Mouse (Mus musculus) gastrocnemius, adult 18-20 months (tissue): ENCODE data around the gene Numb. TPM values are rescaled to one million over a fixed set of nuclear protein-coding genes. Genes with fewer than 3 reads are reported as not detected.
A peak's percentile ranks its signal among the peaks of the same experiment; 100 is the strongest.

Source experiments
- DNase-seq: peaks from one replicate; pipeline ENCODE4 v3.0.0; 2021; ENCODE audit warnings: low spot score
- total RNA-seq, 2 experiments: library from RNA; stranded (reverse); gene quantifications; 2 replicates each; pipeline ENCODE4 v1.2.3; 2021

Gene Numb
- total RNA-seq, 2 experiments from 2014 or later, result 16.3 to 19.4 TPM

DNA sequence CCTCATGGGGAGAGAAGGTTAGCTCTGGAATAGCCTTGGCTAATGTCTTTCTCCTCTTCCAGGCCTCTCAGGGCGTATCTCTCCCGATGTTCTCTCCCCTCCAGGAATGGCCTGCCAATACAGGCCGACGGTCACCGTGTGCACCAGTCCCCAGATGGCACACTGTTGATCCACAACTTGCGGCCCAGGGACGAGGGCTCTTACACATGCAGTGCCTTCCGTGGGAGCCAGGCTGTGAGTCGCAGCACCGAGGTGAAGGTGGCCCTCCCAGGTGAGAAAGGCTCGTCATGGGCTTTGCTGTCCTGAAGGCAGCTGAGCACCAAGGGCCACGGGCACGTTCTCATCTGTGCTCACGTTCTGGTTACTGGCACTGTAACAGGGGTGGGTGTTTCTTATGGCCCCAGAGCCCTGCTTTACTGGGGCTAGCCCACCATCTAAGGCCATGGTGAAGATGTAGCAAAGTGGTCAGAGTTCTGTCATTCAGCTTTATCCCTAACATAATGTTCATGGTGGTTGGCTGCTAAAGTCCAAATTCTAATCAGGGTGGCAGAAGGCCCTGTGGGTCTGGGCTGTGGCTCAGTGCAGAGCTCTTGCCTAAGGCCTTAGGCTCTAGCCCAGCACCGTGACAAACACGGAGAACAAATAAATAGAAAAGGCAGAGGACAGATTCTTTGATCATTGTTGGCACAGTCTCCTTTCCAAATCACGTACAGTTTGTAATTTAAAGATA lies 132.5 kb downstream of the Numb start:
- DNase-seq, result no peak

DNA sequence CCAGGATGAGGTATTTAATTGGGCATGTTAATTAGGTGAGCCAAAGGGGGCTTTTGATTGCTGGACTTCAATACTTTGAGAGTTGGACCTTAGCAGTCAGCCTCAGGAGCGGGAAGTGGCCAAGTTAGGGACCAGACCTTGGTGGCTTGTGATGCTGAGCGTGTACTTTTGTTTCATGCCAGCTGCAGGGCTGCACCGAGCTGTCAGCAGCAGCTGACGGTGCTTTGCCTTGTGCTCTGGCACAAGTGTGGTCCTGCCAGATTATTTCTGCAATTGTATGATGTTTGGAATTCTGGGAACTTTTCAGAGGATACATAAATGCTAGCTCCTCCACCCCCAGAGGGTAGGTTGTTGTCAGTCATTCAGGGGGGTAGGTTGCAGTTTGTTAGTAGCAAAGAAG lies 136.4 kb downstream of the Numb start:
- no peak for DNase-seq

DNA sequence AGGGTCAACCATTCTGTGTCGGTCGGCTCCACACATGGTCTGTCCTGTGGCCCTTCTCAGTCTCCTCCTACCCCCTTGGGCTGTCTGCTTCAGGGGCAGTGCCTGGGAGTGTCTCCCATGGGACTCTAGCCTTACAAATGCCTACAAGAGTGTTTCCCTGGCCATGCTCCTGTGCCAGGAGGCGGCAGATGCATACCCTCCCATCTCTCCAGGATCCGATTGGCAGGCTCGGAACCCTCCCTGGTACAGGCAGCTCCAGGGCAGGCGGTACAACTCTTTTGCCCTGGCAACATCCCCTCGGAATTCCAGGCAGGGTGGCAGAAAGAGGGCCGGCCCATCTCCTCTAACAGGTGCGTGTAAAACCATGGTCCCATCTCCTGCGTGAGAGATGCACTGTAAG lies 139.1 kb downstream of the Numb start:
- DNase-seq, result no peak

DNA sequence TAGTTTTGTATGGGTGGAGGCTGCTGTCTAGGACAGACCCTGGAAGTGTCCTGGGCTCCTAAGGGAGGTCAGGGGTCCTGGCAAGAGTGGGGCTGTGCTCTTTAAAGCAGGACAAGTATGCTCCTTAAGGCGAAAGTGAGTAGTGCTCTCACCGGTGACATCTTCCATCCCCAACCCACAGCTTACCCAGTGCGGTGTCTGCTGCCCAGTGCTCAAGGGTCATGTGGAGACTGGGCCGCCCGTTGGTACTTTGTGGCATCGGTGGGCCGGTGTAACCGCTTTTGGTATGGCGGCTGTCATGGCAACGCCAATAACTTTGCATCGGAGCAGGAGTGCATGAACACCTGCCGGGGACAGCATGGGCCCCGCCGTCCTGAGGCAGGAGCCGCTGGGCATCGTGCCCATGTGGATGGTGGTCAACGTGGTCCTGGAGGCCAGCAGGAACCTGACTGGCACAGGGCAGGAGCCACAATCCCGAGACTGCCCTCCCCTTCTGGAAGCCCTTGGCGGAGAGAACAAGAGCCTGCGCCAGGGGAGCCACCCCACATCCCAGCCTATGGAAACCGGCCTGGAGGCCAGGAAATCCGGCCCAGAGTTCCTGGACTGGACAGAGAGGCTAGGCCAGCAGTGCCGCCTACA lies 140.0 kb downstream of the Numb start:
- DNase-seq, result no peak

DNA sequence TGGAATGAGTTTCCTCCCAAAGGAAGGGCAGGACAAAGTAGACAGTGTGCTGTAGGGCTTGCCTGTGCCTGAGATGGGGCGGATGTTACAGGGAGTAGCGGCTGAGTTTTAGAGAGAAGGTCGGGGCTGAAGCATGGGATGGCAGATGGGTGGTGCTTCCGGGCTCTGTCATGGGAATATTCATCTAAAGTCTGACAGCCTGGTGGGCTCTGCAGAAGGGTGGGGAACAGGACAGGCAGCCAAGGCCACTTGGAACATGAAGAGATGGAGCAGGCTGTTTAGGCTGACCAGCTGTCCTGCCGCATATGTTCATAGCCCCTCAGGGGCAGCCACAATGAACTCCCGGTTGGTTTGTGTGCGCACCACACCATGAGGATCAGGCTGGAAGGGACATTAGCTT lies 140.5 kb downstream of the Numb start:
- no peak for DNase-seq

DNA sequence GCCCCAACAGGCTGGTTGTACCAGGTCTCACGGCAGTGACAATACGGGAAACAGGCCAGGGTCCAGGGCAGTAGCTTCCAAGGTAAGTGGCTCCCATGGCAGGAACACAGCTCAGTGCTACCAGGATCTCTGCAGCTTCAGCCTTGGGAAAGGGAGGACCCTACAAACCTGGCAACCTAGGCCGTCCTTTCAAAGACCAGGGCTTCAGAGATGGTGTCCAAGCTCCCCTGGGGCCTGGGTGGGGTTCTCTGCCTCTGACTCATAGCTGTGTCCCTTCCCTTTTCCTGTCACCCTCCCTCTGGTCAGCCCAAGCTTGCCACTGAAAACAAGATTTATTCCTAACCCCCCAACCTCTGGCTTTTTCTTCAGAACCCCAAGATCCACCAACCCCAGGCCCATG lies 141.6 kb downstream of the Numb start:
- DNase-seq, result no peak

DNA sequence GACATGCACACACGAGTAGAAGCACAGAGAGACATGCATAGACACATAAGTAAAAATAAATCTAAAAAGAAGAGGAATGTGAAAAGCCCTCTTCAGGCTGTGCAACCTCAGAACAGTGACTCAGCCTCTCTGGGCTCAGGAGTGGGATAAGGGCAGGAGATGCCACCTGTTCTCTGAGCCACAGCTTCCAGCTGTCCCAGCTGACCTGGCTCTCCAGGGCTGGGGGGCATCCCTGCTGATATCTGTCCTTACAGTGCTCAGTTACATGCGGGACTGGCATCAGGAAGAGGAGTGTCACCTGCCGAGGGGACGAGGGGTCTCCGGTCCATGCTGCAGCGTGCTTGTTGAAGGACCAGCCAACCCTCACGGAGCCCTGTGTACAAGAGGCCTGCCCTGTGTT lies 145.0 kb downstream of the Numb start:
- DNase-seq, result no peak

DNA sequence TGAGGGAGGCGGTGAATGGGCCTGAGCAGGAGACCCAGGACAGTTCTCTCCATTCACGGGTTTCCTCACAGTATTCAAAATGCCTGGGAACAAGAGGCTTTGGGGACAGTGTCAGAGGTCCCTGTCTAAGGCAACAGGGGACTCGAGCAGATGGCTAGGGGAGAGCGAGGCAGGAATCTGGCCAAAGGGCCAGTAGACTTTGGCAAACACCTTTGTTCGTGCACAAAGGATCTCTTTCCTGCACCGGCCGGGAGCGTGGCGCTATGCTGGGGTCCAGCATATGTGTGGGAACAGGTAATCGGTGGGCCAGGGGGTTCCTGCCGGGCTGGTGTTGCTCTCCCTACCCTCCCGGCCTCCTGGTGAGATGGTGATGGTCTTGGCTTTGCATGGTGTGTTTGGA lies 146.1 kb downstream of the Numb start:
- DNase-seq, result no peak

DNA sequence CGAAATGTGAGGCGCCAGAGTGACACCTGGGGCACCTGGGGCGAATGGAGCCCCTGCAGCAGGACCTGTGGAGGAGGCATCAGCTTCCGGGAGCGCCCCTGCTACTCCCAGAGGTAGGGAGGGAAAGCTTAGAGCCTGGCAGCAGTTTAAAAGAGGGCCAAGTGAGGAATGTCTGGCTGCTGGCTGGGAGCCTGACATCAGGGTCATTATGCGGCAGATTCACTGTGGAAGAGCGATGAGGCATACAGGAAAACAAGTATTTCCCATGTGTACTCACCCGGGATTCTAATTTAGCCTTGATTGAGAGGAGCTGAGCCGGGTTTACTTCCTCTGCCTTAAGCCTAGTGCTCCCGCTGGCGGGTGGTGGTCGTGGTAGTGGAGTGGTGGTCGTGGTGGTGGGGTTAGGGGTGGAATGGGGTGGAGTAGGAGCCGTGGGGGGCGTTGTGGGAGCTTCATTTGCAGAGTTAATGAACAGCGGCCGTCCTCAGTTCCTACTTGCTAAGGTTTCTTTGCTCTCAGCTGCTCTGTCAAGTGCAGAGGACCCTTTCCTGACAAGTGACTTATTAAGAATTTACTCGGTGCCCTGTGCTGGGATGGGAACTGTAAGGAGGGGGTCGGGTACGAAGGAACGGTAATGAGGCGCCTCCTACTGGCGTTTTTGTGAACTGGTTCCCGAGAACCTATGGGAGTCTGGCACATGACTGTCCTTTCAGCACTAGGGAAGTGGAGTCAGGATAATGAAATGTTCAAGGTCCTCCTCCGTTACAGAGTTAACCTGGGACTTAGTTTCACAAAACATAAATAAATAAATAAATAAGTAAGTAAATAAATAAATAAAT lies 151.1 kb downstream of the Numb start:
- DNase-seq, result peak; percentile 38

DNA sequence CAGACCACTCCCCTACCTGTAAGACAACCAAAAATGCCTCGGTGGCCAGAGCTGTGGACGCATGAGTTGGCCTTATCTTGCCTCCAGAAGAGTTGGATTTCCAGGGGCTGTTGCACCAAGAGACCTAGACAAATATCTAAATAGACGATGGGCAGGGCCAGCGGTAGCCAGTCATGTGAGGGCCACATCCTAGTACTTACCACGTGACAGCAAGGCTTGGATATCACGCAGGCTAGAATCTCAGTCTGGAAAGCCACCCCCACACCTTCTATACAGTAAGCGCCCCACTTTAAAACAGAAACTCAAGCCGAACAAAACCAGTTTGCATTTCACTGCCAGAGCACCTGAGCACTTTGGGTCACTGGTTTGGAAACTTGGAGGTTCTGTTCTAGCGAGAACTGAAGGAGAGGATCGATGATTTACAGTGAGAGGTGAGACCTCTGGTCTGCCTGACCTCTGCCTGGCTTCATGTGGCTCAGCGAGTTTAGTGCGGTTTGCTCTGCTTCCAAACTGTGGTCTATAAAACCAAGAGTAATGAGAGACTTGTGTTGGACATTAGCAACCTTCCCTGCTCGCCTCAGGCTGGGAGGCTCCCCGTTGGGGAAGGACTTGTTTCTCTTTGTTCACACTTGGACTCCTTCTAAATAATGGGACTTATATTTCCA lies 153.4 kb downstream of the Numb start:
- no peak for DNase-seq

DNA sequence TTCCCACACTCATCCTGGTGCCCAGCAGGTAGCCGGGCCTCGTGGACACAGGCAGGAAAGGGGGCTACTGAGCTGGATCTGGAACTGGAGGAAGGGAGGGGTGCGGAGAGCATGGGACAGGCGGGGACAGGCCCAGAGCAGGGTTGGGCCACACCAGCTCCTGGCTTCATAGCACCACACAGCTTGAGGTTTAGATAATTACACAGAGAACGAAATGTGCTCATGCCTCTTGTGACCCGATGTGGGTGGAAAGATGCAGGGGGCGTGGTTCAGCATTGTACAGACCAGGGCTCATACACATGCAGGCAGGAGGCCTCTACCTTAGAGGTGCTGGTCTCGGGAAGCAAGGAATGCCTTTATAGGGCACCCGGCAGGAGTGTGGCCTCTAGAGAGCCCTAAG lies 153.9 kb downstream of the Numb start:
- no peak for DNase-seq

DNA sequence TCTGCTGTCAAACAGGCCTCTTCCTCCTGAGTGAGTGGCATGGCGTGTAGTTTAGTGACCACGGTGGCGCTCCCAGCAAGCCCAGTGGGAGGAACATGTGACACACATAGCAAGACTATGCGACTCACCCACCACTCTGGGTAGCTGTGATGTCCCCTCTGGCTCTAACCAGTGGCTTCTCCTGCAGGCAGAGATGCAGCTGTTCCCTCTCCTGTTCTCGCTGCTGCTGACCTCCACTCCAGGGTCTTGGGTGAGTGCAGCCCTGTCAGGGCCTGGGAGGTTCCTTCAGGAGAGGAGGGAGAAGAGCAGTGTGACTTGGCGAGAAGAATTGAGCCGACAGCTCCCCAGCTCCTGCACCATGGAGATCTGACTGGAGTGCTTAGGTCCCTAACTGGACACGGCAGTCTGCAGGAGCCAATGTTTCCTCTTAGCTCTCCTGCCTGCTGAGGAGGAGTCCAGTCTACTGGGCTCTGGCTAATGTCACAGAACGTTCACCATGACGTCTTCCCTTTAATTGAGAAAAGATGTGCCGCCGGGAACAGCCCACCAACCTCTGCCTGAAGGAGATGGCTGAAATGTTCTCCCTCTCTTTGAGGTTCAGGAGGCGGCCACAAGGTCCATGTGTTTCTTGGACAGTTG lies 155.7 kb downstream of the Numb start:
- no peak for DNase-seq

DNA sequence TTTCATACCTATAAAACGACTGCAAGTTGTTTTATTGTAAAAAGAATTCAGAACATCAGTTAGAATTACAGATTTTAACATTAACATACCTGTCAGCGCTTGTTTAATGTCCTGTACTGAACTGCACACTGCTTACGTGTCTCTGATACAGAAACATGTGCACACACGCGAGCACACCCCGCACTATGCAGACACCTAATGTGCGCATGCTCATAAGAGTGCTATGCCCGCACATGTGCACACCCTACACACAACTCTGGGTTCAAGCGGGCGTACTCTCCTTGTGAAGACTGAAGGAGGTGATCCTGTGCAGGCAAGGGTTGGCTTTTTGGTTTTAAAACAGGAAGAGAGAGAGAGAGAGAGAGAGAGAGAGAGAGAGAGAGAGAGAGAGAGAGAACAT lies 157.2 kb downstream of the Numb start:
- no peak for DNase-seq

DNA sequence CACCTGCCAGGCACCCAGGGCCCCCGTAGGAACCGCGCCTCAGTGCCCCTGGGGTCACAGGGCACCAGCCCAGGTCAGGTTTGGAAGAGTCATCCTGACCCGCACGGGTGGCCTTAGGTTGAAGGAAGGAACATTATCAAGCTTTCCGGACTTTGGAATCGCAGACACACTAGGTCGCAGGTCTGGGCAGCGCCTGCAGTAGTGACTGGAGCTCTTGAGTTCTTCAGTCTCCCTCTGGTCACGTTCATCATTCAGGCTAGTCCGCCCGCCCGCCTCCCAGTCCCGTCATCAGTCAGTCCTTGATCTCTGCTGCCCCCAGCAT lies 157.7 kb downstream of the Numb start:
- DNase-seq, result no peak

DNA sequence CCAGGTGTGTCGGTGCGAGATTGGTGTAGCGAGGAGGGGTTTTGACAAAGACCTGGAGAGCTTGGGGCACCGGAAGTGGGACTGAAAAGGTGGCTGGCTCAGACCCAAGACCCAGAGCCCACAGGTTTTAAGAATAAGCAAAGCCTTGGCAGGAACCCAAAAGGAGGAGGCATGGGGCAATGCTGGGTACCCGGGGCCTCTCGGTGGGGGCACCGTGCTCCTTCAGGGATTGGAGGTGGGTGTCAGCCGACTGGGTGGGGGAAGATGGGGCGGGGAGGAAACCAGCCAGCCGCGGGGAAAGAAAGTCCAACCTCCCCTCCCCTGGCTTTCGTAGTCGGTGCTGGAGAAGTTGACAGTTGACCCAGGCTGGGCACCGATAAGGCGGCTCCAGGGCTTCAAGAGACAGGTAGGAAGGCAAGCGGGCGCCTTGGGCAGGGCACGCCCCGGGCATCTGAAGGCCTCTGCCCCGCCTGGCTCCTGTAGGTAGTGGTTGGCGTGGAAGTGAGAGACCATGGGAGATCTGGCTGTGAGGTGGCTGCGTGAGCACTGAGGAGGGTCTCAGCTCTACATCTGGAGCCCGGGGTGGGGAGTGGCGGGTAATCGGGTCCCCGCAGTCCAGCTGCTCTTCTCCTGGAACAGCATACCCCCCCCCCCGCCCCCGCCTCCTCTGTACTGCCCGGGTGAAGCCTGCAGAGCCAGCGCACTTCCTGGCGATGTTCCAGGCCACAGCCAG lies 158.3 kb downstream of the Numb start, which contains the start of gene Papln:
Papln (plus strand) TSS at position 324 of the 733 bp plus-strand sequence.
- DNase-seq, result no peak

DNA sequence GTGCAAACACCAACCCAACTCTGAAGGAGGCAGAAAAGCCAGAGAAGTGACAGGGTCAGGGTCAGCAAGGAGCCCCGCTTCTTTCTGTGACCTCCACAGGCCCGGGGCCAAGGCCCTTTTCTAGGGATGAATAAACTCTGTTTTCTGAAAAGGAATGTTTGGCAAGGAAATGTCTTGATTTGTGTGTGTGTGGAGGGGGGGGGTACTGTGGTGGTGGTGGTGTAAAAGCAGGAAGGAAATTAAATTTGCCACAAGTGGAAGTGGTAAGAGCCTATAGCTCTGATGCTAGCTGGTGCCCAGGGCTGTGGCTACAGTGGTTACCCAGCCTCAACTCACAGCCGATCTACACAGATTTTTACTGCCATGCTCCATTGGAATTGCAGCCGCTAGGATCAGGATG lies 159.0 kb downstream of the Numb start:
- no peak for DNase-seq

DNA sequence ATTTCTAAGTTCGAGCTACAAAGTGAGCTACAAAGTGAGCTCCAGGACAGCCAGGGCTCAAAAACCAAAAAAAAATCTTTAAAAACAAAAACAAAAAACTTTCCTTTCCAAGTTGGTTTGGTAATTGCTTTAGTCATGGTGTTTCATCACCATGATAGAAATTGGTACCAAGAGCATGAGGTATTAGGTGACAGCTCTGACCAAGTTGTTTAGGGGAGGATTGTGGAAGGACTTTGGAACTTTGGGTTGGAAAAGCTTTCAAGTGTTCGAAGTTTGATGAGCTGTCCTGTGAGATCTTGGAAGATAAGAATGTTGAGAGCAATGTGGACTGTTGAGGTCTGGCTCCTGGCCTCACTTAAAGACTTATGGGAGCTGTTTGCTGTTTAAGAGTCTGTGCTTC lies 161.5 kb downstream of the Numb start:
- no peak for DNase-seq

DNA sequence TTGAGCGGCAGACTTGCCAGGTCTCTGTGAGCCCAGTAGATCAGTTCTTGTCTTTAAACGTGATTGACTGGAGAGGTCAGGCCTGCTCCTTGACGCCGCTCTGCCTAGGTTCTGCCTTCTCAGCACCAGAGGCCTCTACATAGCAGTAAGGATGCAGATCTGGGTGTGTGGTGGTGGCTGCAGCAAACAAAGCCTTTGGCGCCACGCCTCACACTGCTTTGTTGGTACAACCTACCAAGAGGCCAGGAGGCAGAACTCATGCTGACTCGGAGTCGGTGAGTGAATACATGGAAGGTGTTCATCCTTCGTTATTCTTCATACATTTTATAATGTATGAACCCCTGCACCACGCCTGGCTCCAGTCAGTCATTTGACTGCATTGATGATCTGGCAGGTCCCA lies 163.0 kb downstream of the Numb start:
- no peak for DNase-seq

DNA sequence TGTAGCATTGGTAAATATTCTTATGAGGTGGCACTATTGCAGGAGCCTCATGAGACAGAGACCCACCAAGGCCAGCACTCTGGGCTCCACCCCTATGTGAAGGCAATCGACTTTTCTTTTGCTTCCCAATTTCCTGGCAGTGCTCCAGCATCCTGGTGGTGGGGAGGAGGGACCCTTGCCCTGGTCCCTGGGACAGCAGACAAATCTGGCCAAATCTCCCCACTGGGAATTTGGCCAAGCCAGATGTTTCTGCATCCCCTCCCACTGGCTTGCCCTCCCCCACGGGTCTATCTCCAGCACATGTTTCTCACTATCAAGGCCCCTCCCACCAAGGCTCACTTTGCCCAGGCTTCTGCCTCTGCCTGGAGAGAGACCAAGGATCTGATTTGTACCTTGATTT lies 169.2 kb downstream of the Numb start:
- DNase-seq, result no peak

DNA sequence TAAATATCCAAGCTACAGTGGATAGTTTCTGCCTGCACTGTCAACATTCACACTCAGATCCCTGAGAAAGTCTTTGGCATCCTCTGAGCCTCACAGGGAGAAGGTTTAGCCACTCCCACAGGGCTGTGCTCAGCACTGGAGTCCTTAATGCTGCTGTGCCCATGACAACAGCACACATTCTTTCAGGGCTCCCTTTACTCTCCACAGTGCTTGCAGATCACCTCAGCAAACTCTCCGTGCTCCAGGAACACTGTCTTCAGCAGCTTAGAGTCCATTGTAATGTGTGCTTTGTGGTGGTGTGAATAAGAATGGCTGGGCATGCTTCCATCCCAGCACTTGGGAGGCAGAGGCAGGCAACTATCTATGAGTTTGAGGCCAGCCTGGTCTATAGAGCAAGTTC lies 172.5 kb downstream of the Numb start:
- DNase-seq, result no peak
